Mouse (Mus musculus) liver, embryonic 16.5 days (tissue): ENCODE measurements around the gene Pmvk. TPM values are rescaled to one million over a fixed set of nuclear protein-coding genes. Genes with fewer than 3 reads are reported as not detected.

Source experiments
- ATAC-seq: fragments of 200-750 bp; cut with Nextera tagmentation; 2 replicates; pipeline ENCODE4 v1.8.0; 2017; ENCODE audit warnings: low read depth, mild to moderate bottlenecking, moderate number of reproducible peaks, moderate library complexity
- H3K27ac ChIP-seq: fragments of 300-500 bp; sonication (generic); 2 replicates; pipeline ENCODE4 v1.5.1; 2014; ENCODE audit warnings: mild to moderate bottlenecking, low read length
- H3K27me3 ChIP-seq: fragments of 300-500 bp; sonication (generic); 2 replicates; pipeline ENCODE4 v1.6.1; 2014; ENCODE audit warnings: low read depth, low read length, mixed read lengths; ENCODE audit not compliant: control insufficient read depth, insufficient read depth
- H3K36me3 ChIP-seq: fragments of 300-500 bp; sonication (generic); 2 replicates; pipeline ENCODE4 v1.6.1; 2014; ENCODE audit warnings: mild to moderate bottlenecking; ENCODE audit not compliant: control insufficient read depth, insufficient read depth
- H3K4me1 ChIP-seq: fragments of 300-500 bp; sonication (generic); 2 replicates; pipeline ENCODE4 v1.6.1; 2014; ENCODE audit warnings: low read depth, low read length, mixed read lengths; ENCODE audit not compliant: control insufficient read depth
- H3K4me2 ChIP-seq: fragments of 300-500 bp; sonication (generic); 2 replicates; pipeline ENCODE4 v1.6.1; 2014; ENCODE audit warnings: low read depth, low read length, mixed read lengths
- H3K4me3 ChIP-seq: fragments of 300-500 bp; sonication (generic); 2 replicates; pipeline ENCODE4 v1.5.1; 2014; ENCODE audit warnings: low read depth, mild to moderate bottlenecking, low read length
- H3K9ac ChIP-seq: fragments of 300-500 bp; sonication (generic); 2 replicates; pipeline ENCODE4 v1.6.1; 2014; ENCODE audit warnings: low read depth, low read length
- H3K9me3 ChIP-seq: fragments of 300-500 bp; sonication (generic); replicated peaks from 2 replicates; pipeline ENCODE4 v1.6.1; 2016; ENCODE audit warnings: low read length; ENCODE audit not compliant: control insufficient read depth
- WGBS: fragments of 180-500 bp; shearing (Covaris S2); extraction: QIAGEN DNeasy Blood & Tissue Kit; methylation state at CpG from one replicate; pipeline ENCODE4 v1.1.7; 2014; ENCODE audit not compliant: insufficient replicate concordance; 5-methylcytosine and 5-hydroxymethylcytosine counted together
- polyA plus RNA-seq: library from polyadenylated mRNA; unstranded; fragments of >200 nt; fragmentation: Nextera tagmentation; extraction: Ambion mirVana; gene quantifications from 2 replicates; pipeline ENCODE4 v1.2.1, GENCODE M21; 2015

The Pmvk gene
- polyA plus RNA-seq, 1 experiment from 2014 or later: 34.8 TPM

DNA sequence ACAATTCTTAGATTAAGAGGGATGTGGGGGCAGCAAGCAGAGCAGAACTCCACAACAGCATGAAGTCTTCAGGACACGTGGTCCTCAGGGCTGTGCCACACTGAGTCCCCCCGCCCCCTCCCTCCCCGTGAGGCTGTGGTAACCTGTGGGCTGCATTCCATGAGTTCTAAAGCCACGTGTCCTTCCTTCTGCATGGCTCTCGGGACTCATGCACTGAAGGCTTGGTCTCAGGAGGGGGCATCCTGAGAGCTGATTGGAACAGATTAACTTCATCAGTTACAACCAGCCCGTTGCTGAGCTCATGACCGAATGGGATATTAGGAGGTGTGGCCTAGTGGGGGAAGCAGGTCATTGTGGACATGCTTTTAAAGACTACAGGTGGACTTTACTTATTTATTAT lies 45.4 kb downstream of the Pmvk start:
- no peak for ATAC-seq
- Histone ChIP-seq H3K4me3 (no peak overlapping the region), H3K4me1 (no peaks in the 10 kb centered on the region), H3K4me2 (no peak overlapping the region), H3K27ac (no peak overlapping the region), H3K36me3 (no peaks in the 10 kb centered on the region), H3K9ac (no peak overlapping the region), H3K27me3 (no peaks in the 10 kb centered on the region), H3K9me3 (no peaks in the 10 kb centered on the region)
- 33% methylated on average over 7 of the region's 7 CpGs for WGBS

DNA sequence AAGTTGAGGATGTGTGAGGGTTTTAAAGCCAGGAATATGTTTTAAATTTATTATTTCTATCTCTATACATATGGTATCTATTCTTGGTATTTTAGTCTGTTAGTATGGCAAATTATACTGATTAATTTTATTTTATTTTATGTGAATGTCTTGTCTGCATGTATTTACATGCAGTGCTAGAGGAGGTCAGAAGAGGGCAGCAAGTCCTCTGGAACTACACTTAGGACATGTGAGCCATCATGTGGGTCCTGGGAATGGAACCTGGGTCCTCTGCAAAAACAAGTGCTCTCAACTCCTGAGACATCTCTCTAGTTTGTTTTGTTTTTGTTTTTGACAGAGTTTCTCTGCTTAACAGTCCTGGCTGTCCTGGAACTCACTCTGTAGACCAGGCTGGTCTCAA lies 47.1 kb downstream of the Pmvk start:
- Histone ChIP-seq H3K27ac (no peak overlapping the region), H3K4me1 (no peaks in the 10 kb centered on the region), H3K27me3 (no peaks in the 10 kb centered on the region), H3K9me3 (no peaks in the 10 kb centered on the region), H3K9ac (no peak overlapping the region), H3K36me3 (no peaks in the 10 kb centered on the region), H3K4me3 (no peak overlapping the region), H3K4me2 (no peak overlapping the region)
- no peak for ATAC-seq

GRCm38 (mm10) chr3:89502551-89502950 lies 48.2 kb downstream of the Pmvk start:
- H3K4me3 ChIP-seq: no peak overlapping the region
- no peak overlapping the region for H3K9ac ChIP-seq
- no peak for ATAC-seq
- no peaks in the 10 kb centered on the region; the same call in 1 of the 2 replicates for H3K27me3 ChIP-seq
- H3K9me3 ChIP-seq: no peaks in the 10 kb centered on the region
- 39% methylated on average over 7 of the region's 7 CpGs for WGBS
- H3K27ac ChIP-seq: no peak overlapping the region
- no peak overlapping the region for H3K4me2 ChIP-seq
- no peaks in the 10 kb centered on the region for H3K36me3 ChIP-seq
- no peaks in the 10 kb centered on the region for H3K4me1 ChIP-seq

GRCm38 (mm10) chr3:89508041-89508440 lies 53.7 kb downstream of the Pmvk start:
- no peak overlapping the region for H3K4me3 ChIP-seq
- H3K9ac ChIP-seq: no peak overlapping the region
- H3K4me1 ChIP-seq: no peaks in the 10 kb centered on the region
- H3K36me3 ChIP-seq: no peaks in the 10 kb centered on the region
- no peak for ATAC-seq
- WGBS: 41% methylated on average over 9 of the region's 9 CpGs
- no peak overlapping the region for H3K4me2 ChIP-seq
- peaks cover 16% of the 10 kb centered on the region for H3K27me3 ChIP-seq
- H3K27ac ChIP-seq: no peak overlapping the region
- H3K9me3 ChIP-seq: no peaks in the 10 kb centered on the region

GRCm38 (mm10) chr3:89510979-89511378 lies 56.6 kb downstream of the Pmvk start:
- Histone ChIP-seq H3K4me1 (no peaks in the 10 kb centered on the region), H3K27ac (no peak overlapping the region), H3K27me3 (peaks cover 16% of the 10 kb centered on the region), H3K4me2 (no peak overlapping the region), H3K4me3 (no peak overlapping the region), H3K36me3 (no peaks in the 10 kb centered on the region), H3K9me3 (no peaks in the 10 kb centered on the region), H3K9ac (no peak overlapping the region)
- 21% methylated on average over 4 of the region's 4 CpGs for WGBS
- ATAC-seq: no peak

DNA sequence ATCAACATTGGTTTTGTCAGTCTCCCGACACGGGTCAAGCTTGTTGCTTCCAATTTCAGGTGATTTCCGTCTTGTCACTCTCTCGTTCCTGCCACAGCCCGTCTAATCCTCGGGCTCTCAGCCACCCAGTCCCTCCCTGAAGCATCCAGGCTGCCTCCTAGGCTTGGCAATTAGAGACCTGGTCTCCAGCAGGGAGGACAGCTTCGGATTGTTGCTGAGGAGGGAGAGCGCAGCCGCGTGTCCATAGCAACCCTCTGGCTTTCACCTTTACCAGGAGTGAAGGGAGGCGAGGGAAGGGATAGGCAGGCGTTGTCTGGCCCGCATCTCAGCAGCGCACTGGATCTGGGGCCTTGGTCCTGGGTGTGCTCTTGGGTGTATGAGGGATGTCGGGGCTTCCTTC lies 57.1 kb downstream of the Pmvk start:
- no peak overlapping the region for H3K27ac ChIP-seq
- H3K27me3 ChIP-seq: peaks cover 16% of the 10 kb centered on the region
- no peak overlapping the region for H3K9ac ChIP-seq
- no peaks in the 10 kb centered on the region for H3K36me3 ChIP-seq
- no peaks in the 10 kb centered on the region for H3K4me1 ChIP-seq
- no peak overlapping the region for H3K4me3 ChIP-seq
- 35% methylated on average over 15 of the region's 15 CpGs for WGBS
- no peaks in the 10 kb centered on the region for H3K9me3 ChIP-seq
- H3K4me2 ChIP-seq: no peak overlapping the region
- no peak for ATAC-seq

DNA sequence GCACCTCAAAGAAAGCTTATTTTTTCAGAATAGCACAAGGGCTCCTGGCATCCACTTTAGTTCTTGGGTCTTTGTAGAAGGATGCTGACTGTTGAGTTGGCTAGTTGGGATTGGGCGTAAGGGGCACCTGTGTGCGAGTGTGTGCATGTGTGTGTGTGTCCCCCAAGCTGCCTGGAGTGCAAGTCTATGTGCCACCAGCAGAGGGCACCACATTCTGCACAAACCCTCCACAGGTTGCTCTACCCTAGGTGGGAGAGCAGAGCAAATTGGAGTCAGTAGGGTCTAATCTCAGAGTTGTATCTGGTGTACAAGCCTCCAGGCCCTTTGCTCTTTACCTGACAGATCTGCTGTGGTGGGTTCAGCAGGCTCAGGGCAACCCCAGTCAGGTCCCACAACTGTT lies 57.9 kb downstream of the Pmvk start:
- Histone ChIP-seq H3K27ac (no peak overlapping the region), H3K36me3 (no peaks in the 10 kb centered on the region), H3K4me2 (no peak overlapping the region), H3K9ac (no peak overlapping the region), H3K9me3 (no peaks in the 10 kb centered on the region), H3K4me3 (no peak overlapping the region), H3K27me3 (peaks cover 16% of the 10 kb centered on the region), H3K4me1 (no peaks in the 10 kb centered on the region)
- 82% methylated on average over 2 of the region's 2 CpGs for WGBS
- ATAC-seq: no peak

GRCm38 (mm10) chr3:89515444-89515843 lies 61.1 kb downstream of the Pmvk start:
- Histone ChIP-seq H3K9ac (no peak overlapping the region), H3K4me3 (no peak overlapping the region), H3K4me1 (peaks cover 7% of the 10 kb centered on the region), H3K9me3 (no peaks in the 10 kb centered on the region), H3K4me2 (no peak overlapping the region), H3K27me3 (peaks cover 28% of the 10 kb centered on the region), H3K36me3 (no peaks in the 10 kb centered on the region), H3K27ac (no peak overlapping the region)
- no peak for ATAC-seq
- WGBS: 43% methylated on average over 11 of the region's 11 CpGs

DNA sequence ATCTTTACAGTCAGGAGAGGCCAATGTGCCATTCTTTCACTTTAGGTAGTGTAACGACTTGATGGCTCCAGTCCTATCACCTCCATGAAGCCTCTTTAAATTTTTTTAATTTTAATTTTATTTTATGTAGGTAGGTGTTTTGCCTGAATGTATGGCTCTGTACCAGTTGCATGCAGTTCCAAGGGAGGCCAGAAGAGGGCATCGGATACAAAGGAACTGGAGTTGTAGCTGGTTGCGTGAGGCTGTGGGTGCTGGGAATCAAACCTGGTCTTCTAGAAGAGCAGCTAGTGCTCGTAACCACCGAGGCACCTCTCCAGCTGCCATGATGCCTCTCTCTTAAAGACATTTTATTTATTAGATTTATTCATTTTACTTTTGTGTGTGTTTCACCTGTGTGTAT lies 62.0 kb downstream of the Pmvk start:
- Histone ChIP-seq H3K9ac (no peak overlapping the region), H3K4me2 (no peak overlapping the region), H3K27me3 (peaks cover 34% of the 10 kb centered on the region), H3K36me3 (no peaks in the 10 kb centered on the region), H3K9me3 (no peaks in the 10 kb centered on the region), H3K4me1 (peaks cover 7% of the 10 kb centered on the region), H3K4me3 (no peak overlapping the region), H3K27ac (no peak overlapping the region)
- no peak for ATAC-seq
- WGBS: 79% methylated on average over 5 of the region's 5 CpGs
